Mouse (Mus musculus): ENCODE results near the gene Sec14l5.

Gene Sec14l5

GRCm38 (mm10) chr16:5147037-5147385, at the start of gene Sec14l5:
Gene Sec14l5 (plus strand): TSS chr16:5147109.
- DNase-seq (ENCODE audit: low spot score), result no peak

GRCm38 (mm10) chr16:5101000-5101399, 45.9 kb upstream of the Sec14l5 start:
- no peak for DNase-seq (ENCODE audit: low spot score)

- DNase-seq (ENCODE audit: low spot score), result no peak
Observed at GRCm38 (mm10) chr16:5109877-5110276, 37.0 kb upstream of the Sec14l5 start.

GRCm38 (mm10) chr16:5111021-5111420, 35.9 kb upstream of the Sec14l5 start:
- no peak for DNase-seq (ENCODE audit: low spot score)

- no peak for DNase-seq (ENCODE audit: low spot score)
Observed at GRCm38 (mm10) chr16:5113002-5113550, 33.8 kb upstream of the Sec14l5 start.

- no peak for DNase-seq (ENCODE audit: low spot score)
Observed at GRCm38 (mm10) chr16:5113582-5113981, 33.3 kb upstream of the Sec14l5 start.

GRCm38 (mm10) chr16:5119385-5119784, 27.5 kb upstream of the Sec14l5 start:
- DNase-seq (ENCODE audit: low spot score), result no peak

GRCm38 (mm10) chr16:5119845-5120244, 27.1 kb upstream of the Sec14l5 start:
- no peak for DNase-seq (ENCODE audit: low spot score)

- no peak for DNase-seq (ENCODE audit: low spot score)
Observed at GRCm38 (mm10) chr16:5123476-5123875, 23.4 kb upstream of the Sec14l5 start.

- DNase-seq (ENCODE audit: low spot score), result no peak
Observed at GRCm38 (mm10) chr16:5130196-5130595, 16.7 kb upstream of the Sec14l5 start.

- peak; percentile 62 for DNase-seq (ENCODE audit: low spot score)
Observed at GRCm38 (mm10) chr16:5130766-5131165, 16.1 kb upstream of the Sec14l5 start.

- no peak for DNase-seq (ENCODE audit: low spot score)
Observed at GRCm38 (mm10) chr16:5131251-5131922, 15.5 kb upstream of the Sec14l5 start.

GRCm38 (mm10) chr16:5132401-5132801, 14.5 kb upstream of the Sec14l5 start, which contains the start of gene Ppl:
Gene Ppl (minus strand): TSS chr16:5132421.
- peak; percentile 74 for DNase-seq (ENCODE audit: low spot score)

- DNase-seq (ENCODE audit: low spot score), result peak; percentile 51
Observed at GRCm38 (mm10) chr16:5134623-5135330, 12.1 kb upstream of the Sec14l5 start.

- DNase-seq (ENCODE audit: low spot score), result no peak
Observed at GRCm38 (mm10) chr16:5135551-5136261, 11.2 kb upstream of the Sec14l5 start.

- DNase-seq (ENCODE audit: low spot score), result peak; percentile 64
Observed at GRCm38 (mm10) chr16:5136505-5136904, 10.4 kb upstream of the Sec14l5 start.

- DNase-seq (ENCODE audit: low spot score), result no peak
Observed at GRCm38 (mm10) chr16:5137006-5137540, 9.8 kb upstream of the Sec14l5 start.

- peak; percentile 20 for DNase-seq (ENCODE audit: low spot score)
Observed at GRCm38 (mm10) chr16:5139741-5140140, 7.2 kb upstream of the Sec14l5 start.

- DNase-seq (ENCODE audit: low spot score), result no peak
Observed at GRCm38 (mm10) chr16:5145570-5145969, 1.3 kb upstream of the Sec14l5 start.

- peak; percentile 73 for DNase-seq (ENCODE audit: low spot score)
Observed at GRCm38 (mm10) chr16:5146367-5147036, 407 bp upstream of the Sec14l5 start.

GRCm38 (mm10) chr16:5150544-5150943, 3.6 kb downstream of the Sec14l5 start:
- no peak for DNase-seq (ENCODE audit: low spot score)

All from ovary, postnatal 36 days (tissue).